Mouse (Mus musculus) heart, postnatal 36 days (tissue): Measurements from ENCODE around the gene Nceh1. TPM values are rescaled to one million over a fixed set of nuclear protein-coding genes. Genes with fewer than 3 reads are reported as not detected.

Experiments used
- DNase-seq, 2 experiments: peaks; one replicate each; pipeline ENCODE4 v3.0.0; 2021 to 2022
- intact Hi-C: fragments of 180-260 bp; cut with DNase I; formaldehyde crosslinking; loops from one replicate; pipeline ENCODE4 v1.15.1; 2025
- total RNA-seq, 2 experiments: library from RNA; stranded (reverse); gene quantifications; 2 replicates each; pipeline ENCODE4 v1.2.3; 2021

Nceh1 gene
- total RNA-seq, 2 experiments from 2014 or later: 203 to 236 TPM

DNA sequence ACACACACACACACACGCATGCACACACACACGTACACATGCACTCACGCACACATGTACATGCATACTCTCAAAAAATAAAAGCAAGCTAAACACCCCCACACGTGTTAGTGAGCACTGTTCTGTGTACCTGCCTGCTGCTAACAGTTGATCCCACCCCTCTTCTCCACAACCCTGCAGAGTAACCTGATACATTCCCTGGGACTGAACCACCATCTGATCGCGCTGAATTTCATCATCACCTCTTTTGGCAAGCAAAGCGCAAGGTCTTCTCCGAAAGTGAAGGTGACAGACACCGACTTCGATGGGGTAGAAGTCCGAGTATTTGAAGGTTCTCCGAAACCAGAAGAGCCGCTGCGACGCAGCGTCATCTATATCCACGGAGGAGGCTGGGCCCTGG is 39.7 kb downstream of the Nceh1 start:
- DNase-seq: no peak
- intact Hi-C loops: no loop called here

DNA sequence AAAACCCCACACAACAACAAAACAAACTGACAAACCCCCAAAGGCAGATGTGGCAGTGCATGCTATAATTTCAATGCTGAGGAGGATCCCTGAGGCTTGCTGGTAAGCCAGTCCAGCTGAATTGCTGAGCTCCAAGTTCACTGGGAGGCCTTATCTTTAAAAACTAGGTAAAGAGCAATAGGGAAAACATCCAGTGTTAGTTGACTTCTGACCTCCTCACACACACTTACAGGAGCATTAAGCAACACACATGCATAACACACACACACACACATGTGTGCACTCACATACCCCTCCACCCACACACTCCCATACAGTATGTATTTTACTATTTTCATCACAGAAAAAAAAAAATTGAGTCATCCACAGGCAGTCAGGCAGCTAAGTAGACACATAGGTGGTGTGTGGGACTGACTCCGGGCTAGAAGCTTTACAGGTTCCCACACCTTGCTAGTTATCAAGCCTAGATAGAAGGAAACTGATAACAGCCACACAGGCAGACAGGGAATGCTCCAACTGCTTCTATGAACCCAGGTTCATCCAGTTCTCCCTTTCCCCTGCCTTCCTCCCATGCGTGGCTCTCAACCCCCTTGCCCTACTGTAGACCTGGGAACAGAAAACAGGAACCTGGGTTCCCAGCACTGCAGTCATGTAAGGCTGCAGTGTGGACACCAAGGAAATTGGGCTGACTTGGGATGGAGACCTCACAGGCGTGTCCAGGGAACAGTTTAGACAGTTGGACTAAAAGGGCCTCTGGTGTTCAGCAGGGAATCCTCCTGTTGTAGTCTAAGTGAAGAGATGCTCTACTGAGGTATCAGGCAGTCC is 45.1 kb downstream of the Nceh1 start:
- DNase-seq: no peak
- intact Hi-C loops: no loop called here

DNA sequence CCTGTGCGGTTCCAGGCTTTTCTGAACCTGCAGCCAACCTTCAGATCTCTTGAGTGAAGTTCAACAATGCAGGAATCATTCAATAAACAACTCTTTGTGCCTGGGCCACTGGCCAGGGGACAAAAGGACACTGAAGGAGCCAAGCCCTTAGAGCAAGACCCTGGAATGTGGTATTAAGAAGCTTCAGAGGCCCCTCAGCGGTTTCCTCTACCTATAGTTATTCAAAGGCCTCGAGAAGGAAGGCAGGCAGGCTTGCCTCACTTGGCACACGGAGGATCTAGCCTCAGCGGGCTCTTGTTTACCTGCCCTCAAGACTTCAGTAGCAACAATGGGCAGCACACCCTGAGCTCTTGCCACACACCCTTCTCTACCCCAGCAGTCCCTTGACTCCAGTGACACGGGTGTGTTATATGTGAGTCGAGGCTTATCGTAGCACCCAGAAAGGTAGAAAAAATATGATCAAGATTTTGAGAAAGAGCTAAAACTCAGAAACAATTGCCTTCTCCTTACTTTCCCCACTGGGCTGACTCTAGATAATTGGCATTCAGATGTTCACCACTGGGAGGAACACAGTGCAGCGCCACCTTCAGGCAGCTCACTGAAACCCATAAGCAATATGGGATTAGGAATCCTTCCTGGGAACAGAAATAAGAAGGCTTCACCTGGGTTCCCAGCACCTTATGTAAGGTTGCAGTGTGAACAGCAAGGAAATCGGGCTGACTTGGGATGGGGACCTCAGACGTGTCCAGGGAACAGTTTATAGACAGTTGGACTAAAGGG is 46.0 kb downstream of the Nceh1 start:
- DNase-seq: no peak
- intact Hi-C loops: no loop called here

DNA sequence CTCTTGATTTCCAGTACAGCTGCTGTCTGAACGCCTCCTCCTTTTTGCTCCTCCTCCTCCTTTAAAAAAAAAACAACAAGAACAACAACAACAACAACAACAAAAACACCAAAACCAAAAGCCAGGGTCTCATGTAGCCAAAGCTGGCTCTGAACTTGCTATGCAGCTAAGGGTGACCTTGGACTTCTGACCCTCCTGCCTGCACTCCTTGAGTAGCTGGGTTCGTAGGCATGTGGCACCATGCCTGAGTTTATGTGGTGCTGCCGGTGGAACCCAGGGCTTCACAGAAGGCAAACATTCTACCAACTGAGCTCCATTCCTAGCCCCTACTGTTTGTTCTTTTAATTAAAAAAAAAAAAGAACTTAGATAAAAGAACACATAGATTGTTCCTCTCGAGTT is 50.6 kb downstream of the Nceh1 start:
- intact Hi-C loops: no loop called here
- DNase-seq: no peak

DNA sequence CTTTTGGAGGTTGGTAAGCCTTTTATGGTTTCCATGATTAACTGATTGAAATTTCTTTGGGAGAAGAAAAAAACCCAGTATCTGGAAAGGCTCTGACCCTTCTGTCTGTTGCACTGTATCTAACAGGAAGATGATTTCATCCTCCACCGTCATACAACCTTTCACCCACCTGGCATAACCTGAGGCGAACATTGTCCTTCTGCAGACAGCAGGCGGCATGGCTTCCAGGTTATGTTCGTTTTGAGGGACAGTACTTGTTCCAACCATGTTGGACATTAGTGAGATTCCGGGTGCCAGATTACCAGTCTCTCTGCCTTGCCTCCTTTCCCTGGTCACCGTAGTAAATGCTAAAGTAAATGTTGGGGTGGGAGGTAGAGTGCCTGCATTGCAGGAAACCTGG is 51.1 kb downstream of the Nceh1 start:
- intact Hi-C loops: no loop called here
- DNase-seq: peak in 1 of 2 experiments; percentile 55

DNA sequence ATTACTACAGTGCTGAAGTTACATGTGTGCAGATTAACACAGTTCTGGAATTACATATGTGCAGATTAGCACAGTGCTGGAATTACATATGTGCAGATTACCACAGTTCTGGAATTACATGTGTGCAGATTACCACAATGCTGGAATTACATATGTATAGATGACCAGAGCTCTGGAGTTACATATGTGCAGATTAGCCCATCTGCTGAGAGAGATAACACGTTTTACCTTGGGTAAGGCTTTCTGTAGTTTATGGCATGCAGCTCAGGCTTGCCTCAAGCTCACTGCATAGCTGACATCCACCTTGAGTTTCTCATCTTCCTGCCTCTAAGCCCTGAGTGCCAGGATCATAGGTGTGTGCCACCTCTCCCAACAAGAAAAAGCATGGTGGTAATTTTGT is 52.2 kb downstream of the Nceh1 start:
- intact Hi-C loops: no loop called here
- DNase-seq: no peak

DNA sequence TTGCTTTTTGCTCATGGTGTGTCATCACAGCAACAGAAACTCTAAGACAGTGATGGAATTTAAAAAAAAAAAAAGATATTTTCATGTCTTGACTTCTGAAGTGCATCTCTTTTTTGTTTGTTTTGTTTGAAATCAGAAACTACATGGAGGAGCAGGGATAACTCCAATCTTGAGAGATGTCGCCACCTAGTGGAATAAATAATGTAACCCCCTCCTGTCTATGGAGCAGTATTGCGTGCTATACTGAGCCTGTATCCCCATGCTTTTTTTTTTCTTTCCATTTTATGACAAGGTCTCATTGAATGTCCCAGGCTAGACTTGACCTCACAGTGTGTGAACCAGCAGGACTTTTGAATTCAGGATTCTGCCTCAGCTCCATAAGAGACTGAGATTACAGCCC is 54.5 kb downstream of the Nceh1 start:
- peak; percentile 40 to 44 for DNase-seq
- intact Hi-C loops: loop anchor here (1.0 to 2.0 kb wide), 2 partner anchors 54 to 168 kb away; no protein-coding TSS in a partner anchor

DNA sequence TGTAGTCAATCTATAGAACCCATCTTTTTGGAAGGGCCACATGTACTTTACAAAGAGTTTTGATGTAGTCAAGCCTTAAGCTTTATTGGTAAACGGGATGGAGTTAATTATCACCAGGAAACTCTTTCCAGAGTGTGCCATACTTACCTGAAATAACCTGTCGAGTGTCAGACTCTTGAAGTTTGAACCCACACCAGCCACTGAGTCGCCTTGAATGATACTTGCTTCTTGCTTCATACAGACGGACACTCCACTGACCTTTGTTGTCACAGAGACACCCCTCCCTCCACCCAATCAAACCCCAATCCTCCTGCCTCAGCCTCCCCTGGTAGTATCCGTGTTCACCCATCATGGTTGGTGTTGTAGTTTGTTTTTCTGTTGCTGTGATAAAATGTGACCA is 55.8 kb downstream of the Nceh1 start:
- no peak for DNase-seq
- intact Hi-C loops: no loop called here

DNA sequence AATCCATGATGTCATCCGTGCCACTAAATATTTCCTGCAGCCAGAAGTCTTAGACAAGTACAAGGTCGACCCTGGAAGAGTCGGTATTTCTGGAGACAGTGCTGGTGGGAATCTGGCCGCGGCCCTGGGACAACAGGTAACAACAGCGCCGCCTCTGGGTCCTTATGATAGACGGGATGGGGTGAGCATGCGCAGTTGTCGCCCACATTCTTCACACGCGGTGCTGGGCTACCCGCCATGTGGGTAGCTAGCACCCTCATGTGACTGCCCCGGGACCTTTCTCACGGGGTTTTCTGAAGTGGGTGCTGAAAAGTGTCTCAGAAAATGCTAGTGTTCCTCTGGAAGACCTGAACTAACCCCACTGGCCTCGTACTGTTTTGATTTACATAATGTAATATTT is 56.8 kb downstream of the Nceh1 start:
- peak; percentile 66 to 73 for DNase-seq
- intact Hi-C loops: no loop called here

DNA sequence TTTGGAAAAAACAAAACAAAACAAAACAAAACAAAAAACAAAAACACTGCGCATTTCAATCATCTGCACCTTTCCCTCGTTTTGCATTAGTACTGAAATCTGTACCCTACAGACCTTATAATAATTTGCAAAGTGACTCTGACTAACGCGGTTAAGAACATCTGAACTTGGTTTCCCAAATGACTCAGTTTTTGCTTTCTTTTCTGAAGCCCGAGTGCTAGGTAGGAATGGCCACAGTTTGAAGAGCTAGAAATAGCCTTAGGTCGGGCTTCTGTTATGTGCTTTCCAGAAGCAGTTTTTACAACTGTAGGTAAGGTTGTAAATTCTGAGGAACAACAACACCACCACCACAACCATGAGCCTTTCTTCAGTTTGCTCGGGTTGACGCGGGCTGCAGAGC is 59.1 kb downstream of the Nceh1 start:
- no peak for DNase-seq
- intact Hi-C loops: no loop called here

DNA sequence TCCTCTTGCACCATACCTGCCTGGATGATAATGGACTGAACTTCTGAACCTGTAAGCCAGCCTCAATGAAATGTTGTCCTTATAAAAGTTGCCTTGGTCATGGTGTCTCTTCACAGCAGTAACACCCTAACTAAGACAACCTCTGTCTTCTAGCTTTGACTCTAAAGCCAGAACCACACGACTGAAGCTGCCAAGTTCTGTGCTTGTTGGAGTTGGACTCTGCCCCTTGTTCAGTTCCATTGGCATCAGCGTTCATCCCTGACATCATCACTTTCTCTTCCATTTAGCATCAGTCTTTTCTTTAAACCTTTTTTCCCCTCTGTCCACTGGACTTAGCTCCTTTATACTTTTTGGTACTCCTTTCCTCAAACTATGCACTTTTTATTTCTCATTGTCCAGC is 63.4 kb downstream of the Nceh1 start:
- intact Hi-C loops: no loop called here
- no peak for DNase-seq

DNA sequence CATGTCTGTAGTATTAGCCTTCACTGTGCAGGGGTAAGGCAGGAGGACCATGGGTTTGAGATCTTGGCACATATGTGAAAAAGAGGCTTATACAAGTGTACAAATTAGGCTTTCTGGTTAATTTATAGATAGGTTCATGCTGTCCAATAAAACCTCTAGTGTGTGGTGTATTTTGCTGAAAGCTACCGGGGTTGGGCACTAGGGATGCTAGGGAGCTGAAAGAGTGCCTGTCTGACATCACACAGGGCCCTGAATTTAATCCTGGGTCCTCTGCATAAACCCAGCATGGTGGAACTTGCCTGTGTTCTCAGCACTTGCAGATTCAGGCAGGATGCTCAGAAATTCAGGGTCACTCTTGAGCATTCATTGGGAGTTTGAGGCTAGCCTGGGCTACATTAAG is 65.0 kb downstream of the Nceh1 start:
- intact Hi-C loops: no loop called here
- DNase-seq: no peak

DNA sequence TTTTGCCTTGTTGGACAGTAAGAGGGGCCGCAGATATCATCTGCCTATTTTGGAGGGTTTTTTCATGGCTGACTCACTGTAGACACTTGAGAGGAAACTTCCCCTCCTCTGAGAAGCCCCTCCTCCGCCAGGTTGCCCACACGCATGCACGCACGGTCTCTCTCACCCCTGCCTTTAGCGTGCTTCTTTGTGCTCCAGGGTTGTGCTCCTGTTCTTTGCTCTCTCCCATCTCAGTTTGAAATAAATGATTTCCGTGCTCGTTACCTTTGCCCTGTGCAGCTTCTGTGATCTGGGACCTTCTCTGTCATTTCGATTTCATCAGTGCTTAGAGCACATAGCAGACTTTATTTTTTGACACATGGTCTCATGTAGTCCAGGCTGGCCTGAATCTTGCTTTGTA is 66.3 kb downstream of the Nceh1 start:
- DNase-seq: no peak
- intact Hi-C loops: no loop called here

DNA sequence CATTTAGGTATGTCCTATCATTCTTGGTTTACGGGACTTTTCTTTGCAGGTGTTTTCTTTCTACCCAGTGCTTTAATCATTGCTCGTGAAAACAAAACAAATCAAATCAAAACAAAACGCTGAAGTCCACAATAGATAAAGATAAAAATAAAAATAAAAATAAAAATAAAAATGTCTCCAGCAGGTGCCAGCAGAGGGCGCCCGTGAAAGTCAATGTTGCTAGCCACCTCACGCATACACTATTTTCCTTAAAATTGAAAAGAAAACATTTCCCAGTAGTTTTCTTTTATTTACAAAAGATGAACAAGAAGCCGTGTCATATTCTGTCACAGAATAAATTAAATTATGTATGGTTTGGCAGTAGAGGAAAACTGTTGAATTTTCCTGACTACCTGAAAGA is 68.2 kb downstream of the Nceh1 start:
- intact Hi-C loops: loop anchor here (2.0 to 5.0 kb wide), 2 partner anchors 86 to 216 kb away; no protein-coding TSS in a partner anchor
- DNase-seq: no peak

DNA sequence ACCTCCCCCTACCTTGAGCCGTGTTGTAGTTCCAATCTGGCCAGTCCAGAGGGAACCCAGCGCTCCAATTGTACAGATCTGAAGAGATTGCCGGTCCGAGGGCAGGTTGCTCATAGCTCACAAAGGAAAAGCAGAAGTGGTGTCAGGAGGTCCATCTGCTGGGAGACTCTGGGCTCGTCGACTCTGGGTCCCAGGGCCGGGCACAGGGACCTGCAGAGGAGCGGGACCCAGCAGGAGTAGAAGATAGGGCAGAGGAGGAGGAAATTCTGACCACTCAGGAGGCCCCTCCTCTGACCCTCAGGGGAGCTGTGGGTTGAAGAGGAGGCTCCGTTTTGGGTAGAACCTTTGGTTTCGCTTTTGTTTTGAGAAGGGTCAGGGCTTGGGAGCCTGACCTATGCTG is 75.7 kb downstream of the Nceh1 start:
- intact Hi-C loops: no loop called here
- DNase-seq: no peak

DNA sequence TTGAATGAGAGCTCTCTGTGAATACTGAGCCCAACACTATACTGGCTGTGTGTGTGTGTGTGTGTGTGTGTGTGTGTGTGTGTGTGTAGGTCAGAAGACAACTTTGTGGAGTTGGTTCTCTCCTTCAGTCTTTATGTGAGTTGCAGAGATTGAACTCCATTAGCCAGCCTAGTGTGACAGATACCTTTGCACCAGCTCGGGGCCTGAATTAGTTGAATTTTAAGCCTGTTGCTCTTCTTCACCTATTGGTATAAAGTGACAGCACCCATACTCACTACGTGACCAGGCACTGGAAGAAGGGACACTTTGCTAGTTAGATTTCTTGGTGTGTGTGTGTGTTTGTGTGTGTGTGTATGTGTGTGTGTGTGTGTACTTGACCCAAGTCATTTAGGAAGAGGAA is 77.6 kb downstream of the Nceh1 start:
- DNase-seq: no peak
- intact Hi-C loops: no loop called here

DNA sequence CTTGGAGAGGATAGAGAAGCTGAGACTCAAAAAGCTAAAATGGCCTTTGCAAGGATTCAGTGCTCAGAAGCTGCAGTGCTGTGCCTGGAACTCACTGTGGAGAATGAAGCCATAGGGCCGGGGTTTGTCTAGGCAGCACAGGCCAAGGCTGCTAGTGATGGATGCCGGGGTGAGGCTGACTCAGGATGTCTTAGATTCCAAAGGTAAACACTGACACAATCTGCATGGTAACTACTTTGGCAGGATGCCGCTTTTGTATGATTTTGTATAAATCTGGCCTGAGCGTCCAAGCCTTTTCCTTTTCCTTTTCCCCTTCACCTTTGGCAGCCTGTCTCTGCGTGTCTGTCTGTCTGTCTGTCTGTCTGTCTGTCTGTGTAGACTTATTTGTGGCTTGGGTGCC is 84.6 kb downstream of the Nceh1 start:
- intact Hi-C loops: no loop called here
- peak in 1 of 2 experiments; percentile 31 for DNase-seq

DNA sequence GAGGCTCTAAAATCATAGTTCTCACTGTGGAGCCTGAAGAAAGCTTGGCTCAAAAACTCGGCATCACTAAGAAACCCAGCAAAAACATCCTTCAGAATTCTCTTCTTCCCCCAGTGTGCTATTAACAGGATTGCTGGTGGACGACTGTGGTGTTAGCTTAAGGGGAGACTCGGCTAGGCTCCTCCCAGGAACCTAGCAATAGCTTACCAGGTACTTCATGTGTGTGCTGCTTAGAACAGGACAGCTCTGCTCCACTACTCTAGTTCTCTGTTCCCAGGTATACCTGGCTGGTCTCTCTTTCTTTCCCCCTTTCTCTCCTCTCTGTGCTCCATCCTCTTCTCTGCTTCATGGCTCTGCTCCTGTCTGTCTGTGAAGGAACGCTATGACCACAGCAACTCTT is 85.1 kb downstream of the Nceh1 start:
- DNase-seq: no peak
- intact Hi-C loops: no loop called here

DNA sequence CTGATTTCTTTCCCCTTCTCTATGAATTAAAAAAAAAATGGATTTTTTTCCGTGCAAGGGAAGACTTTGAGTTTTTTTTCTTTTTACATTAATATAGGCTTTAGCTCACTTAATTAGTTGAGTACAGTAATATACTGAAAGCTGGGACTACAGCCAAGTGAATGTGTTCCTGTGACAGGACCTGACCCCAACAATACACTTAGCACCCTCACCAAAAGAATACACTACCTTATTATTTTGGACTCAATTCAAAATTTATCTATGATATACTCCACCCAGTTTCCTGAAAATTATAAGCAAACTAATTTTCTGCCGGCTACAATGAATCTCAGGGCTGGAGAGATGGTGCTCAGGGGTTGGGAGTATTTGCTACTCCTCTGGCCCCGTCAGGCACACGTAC is 86.4 kb downstream of the Nceh1 start:
- intact Hi-C loops: no loop called here
- DNase-seq: no peak

DNA sequence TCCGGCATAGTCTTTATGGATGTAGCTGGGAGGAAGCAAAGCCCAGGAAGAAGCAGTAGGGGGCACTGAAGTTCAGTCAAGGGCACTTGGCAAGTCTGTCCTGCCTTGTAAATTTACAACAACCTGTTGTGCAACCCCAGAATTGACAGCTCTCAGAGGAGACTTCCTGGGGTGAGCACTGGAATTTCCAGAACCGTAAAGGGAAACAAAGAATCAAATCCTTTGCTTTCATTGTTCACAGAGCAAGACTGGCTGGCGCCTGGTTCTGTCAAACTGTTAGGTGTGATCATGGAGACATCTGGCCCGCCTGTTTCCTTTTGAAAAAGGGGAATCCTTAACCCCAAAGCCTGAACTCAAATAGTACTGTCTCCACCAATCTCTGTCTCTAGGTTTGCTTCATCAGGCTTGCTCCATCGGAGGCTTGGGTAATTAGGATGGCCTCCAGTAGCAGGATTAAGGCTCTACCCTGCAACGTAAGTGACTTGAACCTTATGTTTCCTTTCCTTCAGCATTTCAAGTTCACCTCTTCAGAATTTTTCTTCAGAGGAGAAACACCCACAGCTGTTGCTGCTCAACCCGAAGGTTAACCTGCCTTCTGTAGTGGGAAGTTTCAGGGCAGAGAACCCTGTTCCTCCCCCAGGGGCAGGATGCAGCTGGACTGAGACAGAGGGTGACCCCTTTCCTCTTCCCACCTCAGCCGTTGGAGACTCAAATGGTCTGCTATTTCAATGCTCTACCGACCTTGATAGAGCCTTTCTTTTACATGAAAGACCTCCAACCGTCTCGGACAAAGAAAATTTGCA is 87.6 kb downstream of the Nceh1 start:
- intact Hi-C loops: loop anchor here (1.0 to 2.0 kb wide), 3 partner anchors 20 to 68 kb away; no protein-coding TSS in a partner anchor
- DNase-seq: peak; percentile 50 to 58
